Mouse (Mus musculus) frontal cortex, adult (tissue): ENCODE data around the gene Inpp5a.
"Not testable (repeated sequence)": the region's sequence is repeated elsewhere in the genome, so short reads cannot be mapped to it uniquely, and the experiment has no call there.

ENCODE experiments used
- ATAC-seq: cut with Nextera tagmentation; 2 replicates; pipeline ENCODE4 v1.9.2; 2017; ENCODE audit warnings: mild to moderate bottlenecking, moderate library complexity, mixed read lengths; ENCODE audit not compliant: low TSS enrichment

Inpp5a gene

GRCm38 (mm10) chr7:139399977-139400685 lies 11.2 kb downstream of the Inpp5a start:
- no peak for ATAC-seq

- ATAC-seq = no peak
Measured at GRCm38 (mm10) chr7:139400926-139401325, 12.0 kb downstream of the Inpp5a start.

GRCm38 (mm10) chr7:139401791-139402190 lies 12.9 kb downstream of the Inpp5a start:
- ATAC-seq = no peak

- no peak for ATAC-seq
Measured at GRCm38 (mm10) chr7:139402721-139403120, 13.8 kb downstream of the Inpp5a start.

- ATAC-seq = peak; percentile 73; the same call in 1 of the 2 replicates
Measured at GRCm38 (mm10) chr7:139406581-139406980, 17.7 kb downstream of the Inpp5a start.

- no peak for ATAC-seq
Measured at GRCm38 (mm10) chr7:139407966-139408365, 19.1 kb downstream of the Inpp5a start.

GRCm38 (mm10) chr7:139409903-139410302 lies 21.0 kb downstream of the Inpp5a start:
- no peak for ATAC-seq

- ATAC-seq = no peak
Measured at GRCm38 (mm10) chr7:139412223-139412950, 23.5 kb downstream of the Inpp5a start.

- no peak for ATAC-seq
Measured at GRCm38 (mm10) chr7:139413400-139413799, 24.5 kb downstream of the Inpp5a start.

GRCm38 (mm10) chr7:139415616-139416225 lies 26.8 kb downstream of the Inpp5a start:
- peak; percentile 76 for ATAC-seq

- no peak for ATAC-seq
Measured at GRCm38 (mm10) chr7:139418371-139418770, 29.5 kb downstream of the Inpp5a start.

- peak; percentile 69; the same call in 1 of the 2 replicates for ATAC-seq
Measured at GRCm38 (mm10) chr7:139422827-139423226, 33.9 kb downstream of the Inpp5a start.

- no peak for ATAC-seq
Measured at GRCm38 (mm10) chr7:139434095-139434830, 45.4 kb downstream of the Inpp5a start.

GRCm38 (mm10) chr7:139434931-139435330 lies 46.0 kb downstream of the Inpp5a start:
- not testable (repeated sequence) for ATAC-seq

- no peak for ATAC-seq
Measured at GRCm38 (mm10) chr7:139435749-139436148, 46.8 kb downstream of the Inpp5a start.

GRCm38 (mm10) chr7:139436951-139437350 lies 48.0 kb downstream of the Inpp5a start:
- no peak for ATAC-seq

GRCm38 (mm10) chr7:139437471-139437870 lies 48.6 kb downstream of the Inpp5a start:
- ATAC-seq = no peak

- no peak for ATAC-seq
Measured at GRCm38 (mm10) chr7:139437926-139438600, 49.2 kb downstream of the Inpp5a start.

- ATAC-seq = no peak
Measured at GRCm38 (mm10) chr7:139438601-139438945, 49.7 kb downstream of the Inpp5a start.

- ATAC-seq = no peak
Measured at GRCm38 (mm10) chr7:139439031-139439430, 50.1 kb downstream of the Inpp5a start.
